Mouse (Mus musculus) heart, embryonic 12.5 days (tissue): ENCODE measurements around the gene Snrpf. TPM values are rescaled to one million over a fixed set of nuclear protein-coding genes. Genes with fewer than 3 reads are reported as not detected.
"Not testable (repeated sequence)": the region's sequence is repeated elsewhere in the genome, so short reads cannot be mapped to it uniquely, and the experiment has no call there.

ENCODE experiments used
- ATAC-seq: fragments of 200-750 bp; cut with Nextera tagmentation; 2 replicates; pipeline ENCODE4 v1.8.0; 2017; ENCODE audit warnings: moderate TSS enrichment, moderate library complexity; ENCODE audit not compliant: insufficient number of reproducible peaks, low FRiP score
- H3K27ac ChIP-seq: fragments of 300-500 bp; sonication (generic); 2 replicates; pipeline ENCODE4 v1.5.1; 2016; ENCODE audit warnings: mild to moderate bottlenecking, moderate library complexity; ENCODE audit not compliant: poor library complexity, severe bottlenecking
- H3K27me3 ChIP-seq: fragments of 300-500 bp; sonication (generic); replicated peaks from 2 replicates; pipeline ENCODE4 v1.6.1; 2016; ENCODE audit warnings: mild to moderate bottlenecking, moderate library complexity
- H3K36me3 ChIP-seq: fragments of 300-500 bp; sonication (generic); 2 replicates; pipeline ENCODE4 v1.6.1; 2016; ENCODE audit warnings: mild to moderate bottlenecking, moderate library complexity
- H3K4me1 ChIP-seq: fragments of 300-500 bp; sonication (generic); replicated peaks from 2 replicates; pipeline ENCODE4 v1.6.1; 2016; ENCODE audit warnings: mild to moderate bottlenecking
- H3K4me2 ChIP-seq: fragments of 300-500 bp; sonication (generic); 2 replicates; pipeline ENCODE4 v1.6.1; 2016; ENCODE audit warnings: mild to moderate bottlenecking, moderate library complexity
- H3K4me3 ChIP-seq: fragments of 300-500 bp; sonication (generic); 2 replicates; pipeline ENCODE4 v1.5.1; 2016; ENCODE audit warnings: mild to moderate bottlenecking
- H3K9ac ChIP-seq: fragments of 300-500 bp; sonication (generic); 2 replicates; pipeline ENCODE4 v1.6.1; 2016; ENCODE audit warnings: mild to moderate bottlenecking, moderate library complexity
- H3K9me3 ChIP-seq: fragments of 300-500 bp; sonication (generic); replicated peaks from 2 replicates; pipeline ENCODE4 v1.6.1; 2016; ENCODE audit warnings: mild to moderate bottlenecking, moderate library complexity
- WGBS: fragments of 180-500 bp; shearing (Covaris S2); methylation state at CpG from one replicate; pipeline ENCODE4 v1.1.7; 2016; 5-methylcytosine and 5-hydroxymethylcytosine counted together
- polyA plus RNA-seq: library from polyadenylated mRNA; unstranded; fragments of >200 nt; fragmentation: Nextera tagmentation; extraction: Ambion mirVana; gene quantifications from 2 replicates; pipeline ENCODE4 v1.2.1, GENCODE M21; 2016

Snrpf gene
- polyA plus RNA-seq, 1 experiment from 2014 or later: 85.4 TPM

- Histone ChIP-seq H3K9ac (no peak overlapping the region), H3K4me1 (no peaks in the 10 kb centered on the region), H3K9me3 (no peaks in the 10 kb centered on the region), H3K27me3 (no peaks in the 10 kb centered on the region), H3K27ac (no peak overlapping the region), H3K36me3 (peaks cover 15% of the 10 kb centered on the region), H3K4me3 (no peak overlapping the region), H3K4me2 (no peak overlapping the region)
- 59% methylated on average over 13 of the region's 13 CpGs for WGBS
- no peak for ATAC-seq
These were observed 12.1 kb downstream of the Snrpf start for GRCm38 (mm10) chr10:93577271-93577886.

- Histone ChIP-seq H3K4me2 (no peak overlapping the region), H3K27me3 (no peaks in the 10 kb centered on the region), H3K9me3 (no peaks in the 10 kb centered on the region), H3K4me1 (no peaks in the 10 kb centered on the region), H3K9ac (no peak overlapping the region), H3K36me3 (0 out of 2 replicates have a peak, but pooled peaks cover 3% of the 10 kb centered on the region), H3K4me3 (no peak overlapping the region), H3K27ac (no peak overlapping the region)
- 81% methylated on average over 8 of the region's 8 CpGs for WGBS
- ATAC-seq: no peak
These were observed 13.5 kb downstream of the Snrpf start for GRCm38 (mm10) chr10:93575960-93576359.

- H3K9me3 ChIP-seq: no peaks in the 10 kb centered on the region
- no peaks in the 10 kb centered on the region for H3K4me1 ChIP-seq
- H3K27me3 ChIP-seq: no peaks in the 10 kb centered on the region
- no peak overlapping the region for H3K27ac ChIP-seq
- H3K4me2 ChIP-seq: no peak overlapping the region
- H3K36me3 ChIP-seq: 0 out of 2 replicates have a peak, but pooled peaks cover 3% of the 10 kb centered on the region
- WGBS: 38% methylated on average over 4 of the region's 4 CpGs
- no peak for ATAC-seq
- H3K9ac ChIP-seq: no peak overlapping the region
- H3K4me3 ChIP-seq: no peak overlapping the region
These were observed 14.5 kb downstream of the Snrpf start for GRCm38 (mm10) chr10:93574966-93575365.

GRCm38 (mm10) chr10:93572209-93572608 is 17.3 kb downstream of the Snrpf start:
- H3K36me3 ChIP-seq: no peaks in the 10 kb centered on the region
- H3K9ac ChIP-seq: no peak overlapping the region
- no peak overlapping the region for H3K4me2 ChIP-seq
- ATAC-seq: no peak
- 46% methylated on average over 2 of the region's 2 CpGs for WGBS
- no peaks in the 10 kb centered on the region for H3K27me3 ChIP-seq
- H3K4me1 ChIP-seq: no peaks in the 10 kb centered on the region
- no peaks in the 10 kb centered on the region for H3K9me3 ChIP-seq
- H3K4me3 ChIP-seq: no peak overlapping the region
- H3K27ac ChIP-seq: no peak overlapping the region

- WGBS: 74% methylated on average over 6 of the region's 6 CpGs
- Histone ChIP-seq H3K27me3 (no peaks in the 10 kb centered on the region), H3K36me3 (no peaks in the 10 kb centered on the region), H3K9me3 (no peaks in the 10 kb centered on the region), H3K27ac (no peak overlapping the region), H3K4me3 (no peak overlapping the region), H3K4me1 (no peaks in the 10 kb centered on the region), H3K4me2 (no peak overlapping the region), H3K9ac (no peak overlapping the region)
- no peak for ATAC-seq
These were observed 20.8 kb downstream of the Snrpf start for GRCm38 (mm10) chr10:93568671-93569070.

GRCm38 (mm10) chr10:93567841-93568566 is 21.5 kb downstream of the Snrpf start:
- ATAC-seq: no peak
- no peaks in the 10 kb centered on the region for H3K36me3 ChIP-seq
- H3K9ac ChIP-seq: no peak overlapping the region
- H3K4me2 ChIP-seq: no peak overlapping the region
- no peaks in the 10 kb centered on the region for H3K4me1 ChIP-seq
- H3K9me3 ChIP-seq: no peaks in the 10 kb centered on the region
- 87% methylated on average over 11 of the region's 11 CpGs for WGBS
- H3K27ac ChIP-seq: no peak overlapping the region
- no peak overlapping the region for H3K4me3 ChIP-seq
- no peaks in the 10 kb centered on the region for H3K27me3 ChIP-seq

GRCm38 (mm10) chr10:93567066-93567465 is 22.4 kb downstream of the Snrpf start:
- no peaks in the 10 kb centered on the region for H3K27me3 ChIP-seq
- H3K4me1 ChIP-seq: no peaks in the 10 kb centered on the region
- H3K27ac ChIP-seq: no peak overlapping the region
- WGBS: 83% methylated on average over 10 of the region's 10 CpGs
- no peak overlapping the region for H3K4me3 ChIP-seq
- no peak for ATAC-seq
- no peaks in the 10 kb centered on the region for H3K9me3 ChIP-seq
- no peak overlapping the region for H3K4me2 ChIP-seq
- no peaks in the 10 kb centered on the region for H3K36me3 ChIP-seq
- no peak overlapping the region for H3K9ac ChIP-seq

GRCm38 (mm10) chr10:93564518-93565090 is 24.9 kb downstream of the Snrpf start:
- no peaks in the 10 kb centered on the region for H3K36me3 ChIP-seq
- 0 out of 2 replicates have a peak, but pooled peaks cover 3% of the 10 kb centered on the region for H3K9me3 ChIP-seq
- no peak overlapping the region for H3K4me2 ChIP-seq
- no peak overlapping the region for H3K9ac ChIP-seq
- H3K4me1 ChIP-seq: 0 out of 2 replicates have a peak, but pooled peaks cover 2% of the 10 kb centered on the region
- H3K4me3 ChIP-seq: no peak overlapping the region
- ATAC-seq: no peak
- 79% methylated on average over 14 of the region's 14 CpGs for WGBS
- no peaks in the 10 kb centered on the region for H3K27me3 ChIP-seq
- no peak overlapping the region for H3K27ac ChIP-seq

- Histone ChIP-seq H3K9me3 (0 out of 2 replicates have a peak, but pooled peaks cover 3% of the 10 kb centered on the region), H3K36me3 (no peaks in the 10 kb centered on the region), H3K27me3 (0 out of 2 replicates have a peak, but pooled peaks cover 3% of the 10 kb centered on the region), H3K4me3 (no peak overlapping the region), H3K4me1 (0 out of 2 replicates have a peak, but pooled peaks cover 2% of the 10 kb centered on the region), H3K4me2 (no peak overlapping the region), H3K27ac (no peak overlapping the region), H3K9ac (no peak overlapping the region)
- 36% methylated on average over 9 of the region's 9 CpGs for WGBS
- peak; percentile 39; the same call in 1 of the 2 replicates for ATAC-seq
These were observed 29.7 kb downstream of the Snrpf start for GRCm38 (mm10) chr10:93559786-93560185.

GRCm38 (mm10) chr10:93557971-93558370 is 31.5 kb downstream of the Snrpf start:
- not testable (repeated sequence) for ATAC-seq, H3K9me3 ChIP-seq, H3K36me3 ChIP-seq, H3K27ac ChIP-seq, H3K27me3 ChIP-seq, H3K4me1 ChIP-seq, H3K4me3 ChIP-seq, H3K4me2 ChIP-seq, H3K9ac ChIP-seq
- 75% methylated on average over 2 of the region's 2 CpGs for WGBS

GRCm38 (mm10) chr10:93552596-93552995 is 36.9 kb downstream of the Snrpf start:
- ATAC-seq: no peak
- WGBS: 73% methylated on average over 8 of the region's 8 CpGs

More at GRCm38 (mm10) chr10:93552596-93552995, 36.9 kb downstream of the Snrpf start:
- Histone ChIP-seq H3K9me3 (no peaks in the 10 kb centered on the region), H3K4me3 (no peak overlapping the region), H3K27ac (no peak overlapping the region), H3K36me3 (no peaks in the 10 kb centered on the region), H3K4me1 (no peaks in the 10 kb centered on the region), H3K4me2 (no peak overlapping the region), H3K27me3 (0 out of 2 replicates have a peak, but pooled peaks cover 3% of the 10 kb centered on the region), H3K9ac (no peak overlapping the region)
